Mouse (Mus musculus): ENCODE measurements around the gene Rabgap1l.
"Not testable (repeated sequence)": the region's sequence is repeated elsewhere in the genome, so short reads cannot be mapped to it uniquely, and the experiment has no call there.

DNA sequence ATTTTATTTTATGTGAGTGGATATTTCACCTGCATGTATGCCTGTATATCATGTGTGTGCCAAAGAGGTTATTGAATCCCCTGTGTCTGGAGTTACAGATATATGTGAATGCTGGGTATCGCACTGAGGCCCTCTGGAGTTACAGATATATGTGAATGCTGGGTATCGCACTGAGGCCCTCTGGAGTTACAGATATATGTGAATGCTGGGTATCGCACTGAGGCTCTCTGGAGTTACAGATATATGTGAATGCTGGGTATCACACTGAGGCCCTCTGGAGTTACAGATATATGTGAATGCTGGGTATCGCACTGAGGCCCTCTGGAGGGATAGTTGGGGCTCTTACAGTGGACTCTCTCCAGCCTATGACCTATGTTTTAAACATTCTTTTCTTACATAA, 383.3 kb downstream of the Rabgap1l start:
- not testable (repeated sequence) for TF ChIP-seq GATA1 (IDR thresholded peaks at IDR 0.05; ENCODE audit: borderline replicate concordance, low read length); FLI1 (IDR thresholded peaks at IDR 0.05; ENCODE audit: low read length)
